Mouse (Mus musculus): ENCODE results near the gene Exosc2.

Gene Exosc2

GRCm38 (mm10) chr2:31670551-31671035 is at the start of gene Exosc2:
Gene Exosc2, plus strand, starts transcription at chr2:31670715.
- in situ Hi-C loops (cut with MboI, MseI), result no loop called here

- in situ Hi-C loops (cut with MboI, MseI), result no loop called here
These were observed 37.0 kb upstream of the Exosc2 start for GRCm38 (mm10) chr2:31633531-31633930.

DNA sequence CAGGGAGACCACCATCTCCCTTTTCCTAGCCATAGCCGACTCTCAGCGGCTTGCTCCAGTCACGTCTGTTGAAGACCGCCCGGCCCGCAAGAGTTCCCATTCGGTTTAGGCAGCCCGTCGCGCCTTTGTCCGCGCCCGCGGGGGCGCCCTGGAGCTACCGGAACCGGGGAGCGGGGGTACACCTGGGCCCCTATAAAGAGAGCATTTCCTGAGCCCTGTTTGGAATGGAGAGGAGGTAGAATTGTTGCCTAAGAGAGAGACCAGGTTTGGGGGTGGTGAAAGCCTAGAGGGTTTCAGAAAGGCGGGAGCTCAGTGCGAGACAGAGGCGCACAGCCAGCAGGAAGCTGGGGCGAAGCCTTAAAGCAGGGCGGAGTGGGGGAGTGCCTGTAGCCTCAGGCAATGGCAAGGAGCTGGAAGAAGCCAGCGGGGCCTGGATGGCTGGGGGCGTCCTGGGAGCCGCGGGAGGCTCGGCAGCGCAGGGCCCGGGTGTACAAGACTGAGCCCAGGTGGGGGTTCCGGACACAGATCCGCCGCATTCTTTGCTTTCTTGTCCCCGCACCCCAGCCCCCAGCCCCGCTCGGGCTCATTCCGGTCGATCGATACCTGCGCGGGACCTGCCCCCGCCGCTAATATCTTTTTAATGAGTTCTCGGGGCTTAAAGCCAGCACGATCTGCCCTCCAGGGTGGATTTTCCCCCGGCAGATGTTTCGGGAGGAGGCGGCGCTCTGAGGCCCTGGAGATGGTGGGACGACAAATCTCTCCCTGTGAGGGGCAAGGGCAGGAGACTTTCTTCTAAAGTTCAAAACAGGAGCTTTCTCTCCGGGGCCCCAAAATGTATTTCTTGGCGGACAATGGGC is 35.0 kb upstream of the Exosc2 start:
- in situ Hi-C loops (cut with MboI, MseI), result no loop called here

- in situ Hi-C loops (cut with MboI, MseI), result no loop called here
These were observed 34.3 kb upstream of the Exosc2 start for GRCm38 (mm10) chr2:31636138-31636741.

GRCm38 (mm10) chr2:31636742-31637141 is 33.8 kb upstream of the Exosc2 start:
- in situ Hi-C loops (cut with MboI, MseI), result no loop called here

DNA sequence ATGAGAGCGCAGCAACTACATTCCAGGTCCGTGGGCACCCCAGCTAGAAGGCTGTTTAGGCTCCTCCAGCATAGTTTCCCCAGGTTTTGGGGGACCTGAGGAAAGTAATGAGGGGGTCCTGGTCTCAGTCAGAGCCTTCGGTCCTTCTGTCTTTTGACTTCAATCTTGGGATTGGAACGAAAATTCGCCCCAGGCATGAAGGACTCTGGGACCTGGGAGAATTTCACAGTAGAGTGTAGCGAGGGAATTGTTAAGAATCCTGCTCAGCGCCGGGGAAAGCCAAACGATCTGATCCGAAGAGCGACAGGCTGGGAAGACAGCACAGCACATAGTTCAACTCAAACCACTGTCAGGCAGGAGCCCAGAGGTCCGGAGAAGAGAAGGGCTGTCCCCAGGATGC is 33.2 kb upstream of the Exosc2 start:
- in situ Hi-C loops (cut with MboI, MseI), result no loop called here

DNA sequence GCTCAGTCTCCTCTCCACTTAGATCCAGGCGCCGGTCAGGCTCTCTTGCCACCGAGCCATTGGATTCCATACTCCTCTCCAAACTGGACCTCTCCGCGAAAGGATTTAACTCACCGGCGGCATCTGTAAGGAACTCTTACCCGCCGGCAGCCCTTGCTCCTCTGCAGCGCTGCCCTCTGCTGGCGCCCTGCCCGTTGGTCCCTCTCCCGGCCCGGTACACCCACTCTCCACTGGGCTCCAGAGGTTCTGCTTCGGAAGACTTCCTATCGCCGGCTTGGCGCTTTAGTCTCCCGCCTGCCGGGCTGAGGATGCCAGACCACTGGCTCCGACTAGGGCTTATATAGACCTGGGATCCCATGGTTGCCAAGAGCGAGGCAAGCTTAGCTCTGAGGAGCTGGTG is 32.7 kb upstream of the Exosc2 start:
- in situ Hi-C loops (cut with MboI, MseI), result no loop called here

DNA sequence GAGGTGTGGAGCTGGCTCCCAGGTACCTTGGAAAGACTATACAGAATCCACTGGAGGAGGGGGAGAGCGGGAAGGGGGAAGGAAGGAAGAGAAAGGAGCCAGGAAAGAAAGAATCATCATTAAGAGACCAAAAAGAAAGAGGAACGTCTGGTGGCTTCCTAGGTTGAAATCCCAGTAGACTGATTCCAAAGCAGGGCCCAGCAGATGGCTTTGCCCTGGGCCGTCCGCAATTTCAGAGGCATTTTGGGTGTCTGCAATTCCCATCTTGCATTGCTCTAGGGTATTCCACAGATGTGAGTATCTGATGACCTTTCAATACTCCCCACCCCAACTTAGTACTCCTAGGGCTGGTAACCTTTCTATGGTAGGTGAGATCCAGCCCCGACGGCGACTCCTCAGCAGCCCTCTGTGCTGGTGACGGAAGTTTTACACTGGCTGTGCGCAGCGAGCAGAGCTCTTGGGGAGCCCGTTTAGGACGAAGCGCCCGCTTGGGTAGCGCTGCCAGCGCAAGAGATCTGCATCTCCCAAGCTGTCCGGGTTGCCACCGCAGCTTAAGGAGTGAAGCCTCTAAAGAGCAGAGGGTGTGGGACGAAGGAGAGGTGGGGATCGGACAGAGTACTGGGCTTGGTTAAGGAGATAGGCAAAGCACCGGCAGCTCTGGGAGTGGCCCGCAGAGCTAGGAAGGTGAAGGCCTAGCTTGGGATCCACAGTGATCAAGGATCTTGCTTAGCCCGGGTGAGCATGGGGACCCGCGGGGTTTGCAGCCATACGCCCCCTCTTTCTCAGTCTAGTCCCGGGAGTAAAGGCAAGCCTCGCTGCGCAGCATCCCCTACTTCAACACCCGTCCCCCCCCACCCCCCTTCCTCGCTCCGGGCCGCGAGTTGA is 31.7 kb upstream of the Exosc2 start:
- in situ Hi-C loops (cut with MboI, MseI), result no loop called here

- in situ Hi-C loops (cut with MboI, MseI), result no loop called here
These were observed 31.1 kb upstream of the Exosc2 start for GRCm38 (mm10) chr2:31639466-31639760.

GRCm38 (mm10) chr2:31639901-31640608 is 30.5 kb upstream of the Exosc2 start, which contains the start of gene Prdm12:
Gene Prdm12, plus strand, starts transcription at chr2:31640037.
- in situ Hi-C loops (cut with MboI, MseI), result no loop called here

- in situ Hi-C loops (cut with MboI, MseI), result no loop called here
These were observed 29.7 kb upstream of the Exosc2 start for GRCm38 (mm10) chr2:31640609-31641507.

GRCm38 (mm10) chr2:31641508-31641830 is 29.0 kb upstream of the Exosc2 start:
- in situ Hi-C loops (cut with MboI, MseI), result no loop called here

DNA sequence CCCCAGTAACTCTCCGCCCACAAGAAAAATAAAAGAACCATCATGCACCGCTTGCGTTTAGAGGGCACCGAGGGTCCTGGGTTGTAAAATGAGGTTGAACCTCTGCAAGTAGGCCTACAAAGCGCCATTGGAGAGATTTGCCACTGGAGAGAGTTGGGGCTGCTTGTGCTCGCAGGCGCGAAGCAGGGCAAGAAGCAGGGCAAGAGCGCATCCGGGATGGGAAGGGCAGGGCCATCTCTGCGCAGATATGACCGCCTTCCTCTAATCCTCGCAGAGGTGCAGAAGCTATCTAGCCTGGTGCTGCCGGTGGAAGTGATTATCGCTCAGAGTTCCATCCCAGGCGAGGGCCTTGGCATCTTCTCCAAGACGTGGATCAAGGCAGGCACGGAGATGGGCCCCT is 28.6 kb upstream of the Exosc2 start:
- in situ Hi-C loops (cut with MboI, MseI), result no loop called here

DNA sequence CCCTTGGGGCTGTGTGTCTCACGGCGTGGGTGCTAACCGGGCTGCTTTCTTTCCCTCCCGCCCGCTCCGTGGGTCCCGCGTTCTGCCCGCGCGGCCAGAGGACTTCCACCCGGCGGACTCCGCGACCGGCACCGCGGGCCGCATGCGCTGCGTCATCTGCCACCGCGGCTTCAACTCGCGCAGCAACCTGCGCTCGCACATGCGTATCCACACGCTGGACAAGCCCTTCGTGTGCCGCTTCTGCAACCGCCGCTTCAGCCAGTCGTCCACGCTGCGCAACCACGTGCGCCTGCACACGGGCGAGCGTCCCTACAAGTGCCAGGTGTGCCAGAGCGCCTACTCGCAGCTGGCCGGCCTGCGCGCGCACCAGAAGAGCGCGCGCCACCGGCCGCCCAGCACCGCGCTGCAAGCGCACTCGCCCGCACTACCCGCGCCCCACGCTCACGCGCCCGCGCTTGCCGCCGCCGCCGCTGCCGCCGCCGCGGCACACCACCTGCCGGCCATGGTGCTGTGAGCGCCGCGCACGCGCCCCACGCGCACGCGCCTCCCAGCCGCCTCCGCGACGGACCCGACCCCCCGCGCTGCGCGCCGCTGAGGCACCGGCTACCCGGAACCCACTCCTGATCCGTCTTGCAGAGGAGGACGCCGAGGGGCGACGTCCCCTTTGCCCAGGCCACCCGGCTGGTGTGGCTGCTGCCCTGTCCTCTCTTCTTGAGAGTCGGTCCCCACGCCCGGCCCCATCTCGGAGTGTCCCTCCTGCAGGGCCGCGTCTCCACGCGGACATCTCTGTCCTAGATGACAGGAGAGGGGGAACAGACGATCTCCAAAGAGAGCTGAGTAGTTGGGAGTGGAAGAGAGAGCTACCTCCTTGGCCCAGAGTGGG is 16.3 kb upstream of the Exosc2 start:
- in situ Hi-C loops (cut with MboI, MseI), result loop anchor here (5.0 kb wide), 1 partner anchor 172 kb away; no protein-coding TSS in a partner anchor

- in situ Hi-C loops (cut with MboI, MseI), result loop anchor here (5.0 kb wide), 1 partner anchor 173 kb away; no protein-coding TSS in a partner anchor
These were observed 15.5 kb upstream of the Exosc2 start for GRCm38 (mm10) chr2:31654854-31655559.

DNA sequence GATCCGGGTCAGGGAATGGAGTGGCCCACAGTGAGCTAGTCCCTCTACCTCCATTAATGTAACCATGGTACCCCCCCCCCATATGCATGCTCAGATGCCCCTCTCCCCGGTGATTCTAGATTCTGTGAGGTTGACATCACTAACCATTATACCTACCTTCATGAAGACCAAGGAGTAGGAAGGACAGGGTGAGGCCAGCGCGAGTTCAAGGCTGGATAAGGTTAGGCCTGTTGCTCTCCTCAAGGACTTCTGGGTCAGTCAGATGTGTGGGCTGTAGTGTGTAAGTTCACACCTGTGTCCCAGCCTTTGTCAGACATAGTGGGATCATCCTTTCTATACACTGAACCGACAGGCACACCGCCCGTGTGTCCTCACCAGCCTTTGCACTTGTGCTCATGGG is 14.1 kb upstream of the Exosc2 start:
- in situ Hi-C loops (cut with MboI, MseI), result no loop called here

- in situ Hi-C loops (cut with MboI, MseI), result no loop called here
These were observed 7.3 kb upstream of the Exosc2 start for GRCm38 (mm10) chr2:31662939-31663803.

DNA sequence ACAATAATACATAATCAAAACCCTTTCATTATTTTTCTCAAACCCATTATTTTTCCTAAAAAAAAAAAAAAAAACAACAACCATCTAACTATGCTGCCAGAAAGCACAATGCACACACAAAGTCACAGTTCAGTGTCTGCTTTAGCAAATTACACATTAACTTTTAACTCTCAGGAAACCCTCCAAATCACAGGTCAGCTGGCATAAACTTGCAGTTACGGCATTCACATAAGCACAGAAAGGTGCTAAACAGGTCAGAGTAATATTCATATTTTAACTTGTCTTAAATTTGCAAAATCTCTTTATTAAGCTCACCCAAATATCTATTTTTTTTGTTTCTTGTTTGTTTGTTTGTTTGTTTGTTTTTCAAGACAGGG is 6.7 kb upstream of the Exosc2 start:
- in situ Hi-C loops (cut with MboI, MseI), result no loop called here

Data from regulatory T cell (primary cell).